Mouse (Mus musculus): Measurements from ENCODE around the gene Itgb2l. TPM values are rescaled to one million over a fixed set of nuclear protein-coding genes. Genes with fewer than 3 reads are reported as not detected.

Itgb2l gene
- total RNA-seq, 1 experiment from 2014 or later, result 4.9 TPM

DNA sequence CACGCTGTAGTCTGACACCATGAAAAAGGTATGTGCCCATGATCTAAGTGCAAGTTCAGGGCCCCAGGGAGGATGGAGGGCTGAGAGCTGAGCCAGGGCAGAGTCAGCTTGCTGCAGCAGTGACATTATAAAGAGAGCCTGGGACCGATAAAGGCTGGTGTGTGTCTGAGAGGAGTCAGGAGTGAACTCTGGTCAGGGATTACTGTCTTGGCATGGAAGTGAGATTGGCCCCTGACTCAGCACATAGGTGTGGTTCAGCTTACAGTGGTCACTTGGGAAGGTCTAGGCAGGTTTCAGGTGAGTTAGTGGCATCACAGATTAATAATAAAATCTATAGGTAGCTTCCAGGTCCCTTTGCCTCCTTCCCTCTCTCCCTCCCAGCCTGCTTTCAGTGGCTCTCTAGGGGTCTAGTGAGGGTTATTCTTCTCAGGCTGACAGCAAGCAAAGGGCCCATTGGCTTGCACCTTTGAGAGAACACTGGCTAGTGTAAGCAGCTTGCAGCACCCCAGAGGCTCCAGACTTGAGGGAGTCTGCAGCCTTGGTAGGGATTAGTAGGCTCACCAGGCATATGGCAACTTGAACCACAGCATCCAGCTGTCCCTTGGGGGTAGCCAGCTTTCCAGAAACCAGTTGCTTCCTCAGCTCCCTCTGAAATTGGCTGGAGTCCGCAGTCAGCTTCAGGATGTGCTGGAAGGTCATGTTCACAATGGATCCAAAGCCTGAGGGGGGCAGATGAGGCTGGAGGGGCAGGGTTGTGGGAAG is 9.2 kb downstream of the Itgb2l start:
- ATAC-seq (replicated peaks; ENCODE audit: low read depth, poor library complexity, severe bottlenecking), result no peak

DNA sequence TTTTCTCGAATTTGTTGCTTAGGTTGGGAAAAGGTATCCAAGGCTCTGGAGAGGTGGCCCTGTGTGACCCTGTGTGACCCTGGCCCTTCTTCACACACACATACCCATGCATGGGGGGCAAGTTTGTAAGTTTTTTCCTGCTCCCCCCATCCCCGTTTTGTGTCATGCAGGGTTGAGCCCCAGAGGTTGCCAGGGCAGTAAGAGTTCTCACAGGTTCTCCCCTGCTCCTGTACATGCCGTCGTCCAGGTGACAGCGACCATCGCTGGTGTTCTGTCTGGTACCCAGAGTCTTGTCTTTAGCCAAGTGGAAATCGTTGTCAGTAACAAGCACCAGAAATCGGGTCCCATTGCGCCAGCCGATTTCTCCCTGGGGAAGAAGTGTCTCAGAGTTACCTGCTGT is 10.2 kb downstream of the Itgb2l start:
- no peak for ATAC-seq (replicated peaks; ENCODE audit: low read depth, poor library complexity, severe bottlenecking)

DNA sequence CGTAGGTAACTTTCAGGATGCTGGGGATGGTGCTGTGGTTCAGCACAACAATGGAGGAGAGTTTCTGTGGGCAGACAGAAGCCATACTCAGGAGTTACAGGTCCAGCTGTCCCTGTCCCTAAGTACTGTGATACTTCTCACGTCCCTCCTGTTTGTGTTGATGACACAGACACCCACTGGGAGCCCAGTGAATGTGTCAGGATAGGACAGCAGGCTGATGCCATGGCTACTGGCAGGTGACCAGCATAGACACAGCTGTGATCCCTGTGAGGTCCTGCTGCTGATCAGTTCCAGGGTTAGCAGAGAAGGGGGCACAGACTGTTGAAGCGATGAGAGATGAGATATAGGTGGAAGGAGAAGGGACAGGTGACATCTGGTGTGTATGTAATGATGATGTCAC is 14.4 kb downstream of the Itgb2l start:
- ATAC-seq (replicated peaks; ENCODE audit: low read depth, poor library complexity, severe bottlenecking), result no peak

DNA sequence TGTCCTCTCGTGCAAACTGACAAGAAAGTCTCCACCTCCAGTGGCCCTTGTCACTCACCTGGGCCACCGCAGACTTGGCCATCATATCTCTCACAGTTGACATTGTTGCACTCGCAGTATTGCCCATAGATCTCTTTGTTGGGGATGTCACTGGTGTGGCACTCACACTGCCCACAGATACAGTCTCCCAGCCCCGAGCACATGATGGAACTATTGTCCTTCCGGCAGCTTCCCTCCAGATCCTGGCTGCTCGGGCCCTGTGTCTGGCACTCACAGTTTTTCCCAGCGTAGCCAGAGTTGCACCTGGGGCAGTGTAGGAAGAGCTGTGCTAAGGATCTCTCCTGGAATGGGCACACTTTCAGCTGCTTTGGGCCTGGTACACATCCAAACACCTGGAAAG is 16.7 kb downstream of the Itgb2l start:
- ATAC-seq (replicated peaks; ENCODE audit: low read depth, poor library complexity, severe bottlenecking), result no peak

DNA sequence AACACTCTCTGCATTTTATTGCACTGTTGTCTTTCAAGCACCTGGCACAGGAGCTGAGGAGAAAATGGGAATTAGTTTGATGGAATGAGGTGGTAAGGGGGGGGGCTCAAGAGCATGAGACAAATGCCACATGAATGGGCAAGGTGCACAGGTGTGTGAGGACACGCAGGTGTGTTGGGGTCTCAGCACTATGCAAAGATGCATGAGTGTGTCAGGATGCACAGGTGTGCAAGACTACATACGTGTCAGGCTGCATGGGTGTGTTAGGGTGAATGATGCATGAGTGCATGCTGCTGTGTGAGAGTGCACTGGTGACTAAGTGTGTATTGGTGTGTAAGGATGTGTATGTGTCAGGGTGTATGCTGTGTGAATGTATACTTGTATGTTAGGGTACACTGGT is 18.4 kb downstream of the Itgb2l start:
- ATAC-seq (replicated peaks; ENCODE audit: low read depth, poor library complexity, severe bottlenecking), result no peak

- no peak for ATAC-seq (replicated peaks; ENCODE audit: low read depth, poor library complexity, severe bottlenecking)
Observed at GRCm38 (mm10) chr16:96408064-96408465, 35.4 kb downstream of the Itgb2l start.

DNA sequence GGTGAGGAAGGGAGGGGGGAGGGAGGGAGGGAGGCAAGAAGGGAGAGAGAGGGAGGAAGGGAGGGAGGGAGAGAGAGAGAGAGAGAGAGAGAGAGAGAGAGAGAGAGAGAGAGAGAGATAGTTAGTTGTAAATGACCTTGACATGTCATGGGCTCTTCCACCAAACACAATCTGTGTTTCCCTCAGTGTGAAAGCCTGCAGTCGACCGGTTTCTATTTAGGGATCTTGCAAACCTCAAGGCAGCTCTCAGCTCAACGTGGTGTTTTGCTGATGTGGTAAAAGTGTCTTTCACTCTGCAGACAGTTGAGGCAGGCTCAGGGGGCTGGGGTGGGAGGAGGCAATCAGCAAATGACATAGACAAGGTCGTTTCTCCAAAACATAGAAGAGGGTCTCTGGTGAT is 37.1 kb downstream of the Itgb2l start:
- ATAC-seq (replicated peaks; ENCODE audit: low read depth, poor library complexity, severe bottlenecking), result no peak

DNA sequence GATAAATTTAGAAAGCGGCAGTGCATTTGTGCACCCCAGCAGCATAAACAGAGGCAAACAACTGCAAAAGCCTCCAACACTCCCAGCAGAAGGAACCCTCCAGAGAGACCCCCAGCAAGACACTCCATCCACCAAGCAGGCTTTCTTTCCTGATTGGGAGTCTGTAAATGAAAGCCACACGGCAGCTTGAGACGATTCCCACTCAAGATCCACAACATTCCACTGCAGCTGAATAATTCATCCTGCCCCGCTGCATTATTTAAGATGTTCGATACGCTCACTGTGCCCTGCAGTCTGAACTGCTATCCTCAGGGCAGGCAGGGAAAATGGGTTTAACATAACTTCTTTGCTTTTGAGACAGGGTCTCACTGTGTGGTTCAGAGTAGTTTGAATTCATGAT is 41.1 kb downstream of the Itgb2l start:
- no peak for ATAC-seq (replicated peaks; ENCODE audit: low read depth, poor library complexity, severe bottlenecking)

- no peak for ATAC-seq (replicated peaks; ENCODE audit: low read depth, poor library complexity, severe bottlenecking)
Observed at GRCm38 (mm10) chr16:96400046-96400445, 43.4 kb downstream of the Itgb2l start.

DNA sequence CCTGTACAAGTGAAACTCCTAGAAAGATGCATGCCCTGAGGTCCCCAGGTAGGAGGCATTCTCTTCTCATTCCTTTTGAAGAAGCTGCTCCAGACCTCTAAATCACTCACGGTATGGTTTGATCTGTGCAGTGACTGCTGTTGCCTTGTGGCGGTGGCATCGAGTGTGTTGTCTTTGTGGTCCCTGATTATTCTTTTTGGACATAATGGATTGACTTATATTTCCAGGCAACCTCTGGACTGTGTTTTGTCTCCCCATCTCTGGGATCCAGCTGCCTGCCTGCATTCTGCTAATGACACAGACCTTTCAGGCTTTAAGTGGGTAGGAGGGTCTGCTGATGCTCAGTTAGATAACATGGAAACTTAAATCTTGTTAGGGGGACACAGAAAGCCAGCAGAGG is 44.6 kb downstream of the Itgb2l start:
- ATAC-seq (replicated peaks; ENCODE audit: low read depth, poor library complexity, severe bottlenecking), result no peak

- no peak for ATAC-seq (replicated peaks; ENCODE audit: low read depth, poor library complexity, severe bottlenecking)
Observed at GRCm38 (mm10) chr16:96396013-96396650, 47.3 kb downstream of the Itgb2l start.

DNA sequence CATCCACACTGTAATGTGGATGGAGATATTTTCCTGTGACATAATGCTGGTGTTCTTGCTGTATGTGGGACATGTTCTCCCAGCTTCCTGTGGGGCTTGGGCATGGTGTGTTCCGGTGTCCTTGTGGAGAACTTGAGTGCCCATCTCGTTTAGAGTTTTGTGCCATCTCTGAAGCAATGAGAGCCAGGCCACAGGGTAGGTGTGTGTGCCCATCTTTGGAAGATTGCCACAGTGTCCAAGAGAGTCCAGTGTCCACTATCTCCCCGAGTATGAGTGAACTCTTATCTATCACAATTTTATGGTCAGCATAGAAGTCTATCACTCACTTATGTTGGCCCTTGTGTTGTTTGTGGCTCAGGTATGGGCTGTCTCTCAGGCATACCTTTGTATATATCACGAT is 47.9 kb downstream of the Itgb2l start:
- ATAC-seq (replicated peaks; ENCODE audit: low read depth, poor library complexity, severe bottlenecking), result no peak

DNA sequence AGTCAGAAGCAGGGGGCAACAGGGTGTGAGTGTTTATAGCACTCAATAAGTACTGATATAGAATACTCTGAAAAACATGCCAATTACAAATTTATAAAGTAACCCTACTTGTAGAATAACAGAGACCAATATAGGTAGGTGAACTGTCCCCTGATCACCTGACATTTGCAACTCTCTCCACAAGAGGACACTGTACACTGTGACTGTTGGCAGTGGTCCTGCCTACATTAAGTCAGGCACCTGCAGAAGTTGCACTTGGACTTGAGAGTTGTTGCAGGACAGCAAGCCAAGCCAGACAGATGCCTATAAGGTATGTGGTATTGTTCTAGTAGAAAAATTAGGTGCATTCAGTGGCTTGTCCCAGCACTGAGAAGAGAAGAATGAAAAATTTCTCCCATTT is 52.3 kb downstream of the Itgb2l start:
- ATAC-seq (replicated peaks; ENCODE audit: low read depth, poor library complexity, severe bottlenecking), result no peak

- no peak for ATAC-seq (replicated peaks; ENCODE audit: low read depth, poor library complexity, severe bottlenecking)
Observed at GRCm38 (mm10) chr16:96388481-96388880, 54.9 kb downstream of the Itgb2l start.

GRCm38 (mm10) chr16:96387685-96388371 is 55.6 kb downstream of the Itgb2l start:
- peak; percentile 58 for ATAC-seq (replicated peaks; ENCODE audit: low read depth, poor library complexity, severe bottlenecking)

GRCm38 (mm10) chr16:96384741-96385140 is 58.7 kb downstream of the Itgb2l start:
- ATAC-seq (replicated peaks; ENCODE audit: low read depth, poor library complexity, severe bottlenecking), result no peak

DNA sequence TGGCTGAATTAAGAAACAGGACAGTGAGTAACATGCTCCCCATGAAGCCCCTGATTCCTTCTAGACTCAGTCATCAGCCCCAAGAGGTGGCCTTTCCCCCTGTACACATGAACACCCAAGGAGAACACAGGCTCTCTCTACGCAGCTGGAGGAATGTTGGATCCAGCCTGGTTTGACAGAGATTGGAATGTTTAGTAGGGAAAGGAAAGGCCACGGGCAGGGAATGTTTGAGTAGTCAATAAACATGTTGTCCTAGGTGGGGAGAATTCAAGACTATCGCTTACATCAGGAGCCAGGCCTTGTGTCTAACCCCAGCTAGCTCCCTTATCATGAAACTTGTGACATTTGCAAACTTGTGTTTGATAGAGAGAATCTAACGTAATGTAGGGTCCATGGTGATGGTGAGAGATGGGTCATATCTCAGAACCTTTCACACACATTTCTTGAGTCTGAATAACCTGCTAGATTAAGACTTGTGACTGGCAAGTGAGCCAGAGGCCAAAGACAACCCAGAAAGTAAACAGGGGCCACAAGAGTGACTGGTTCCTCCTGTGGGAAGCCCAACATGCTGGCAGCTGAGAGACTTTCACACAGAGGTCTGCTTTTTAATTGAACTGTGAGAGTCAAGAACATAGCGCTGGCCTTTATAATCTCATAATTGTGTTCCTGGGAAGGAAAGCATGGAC is 60.8 kb downstream of the Itgb2l start:
- no peak for ATAC-seq (replicated peaks; ENCODE audit: low read depth, poor library complexity, severe bottlenecking)

- no peak for ATAC-seq (replicated peaks; ENCODE audit: low read depth, poor library complexity, severe bottlenecking)
Observed at GRCm38 (mm10) chr16:96381435-96381834, 62.0 kb downstream of the Itgb2l start.

- no peak for ATAC-seq (replicated peaks; ENCODE audit: low read depth, poor library complexity, severe bottlenecking)
Observed at GRCm38 (mm10) chr16:96378111-96378510, 65.3 kb downstream of the Itgb2l start.

DNA sequence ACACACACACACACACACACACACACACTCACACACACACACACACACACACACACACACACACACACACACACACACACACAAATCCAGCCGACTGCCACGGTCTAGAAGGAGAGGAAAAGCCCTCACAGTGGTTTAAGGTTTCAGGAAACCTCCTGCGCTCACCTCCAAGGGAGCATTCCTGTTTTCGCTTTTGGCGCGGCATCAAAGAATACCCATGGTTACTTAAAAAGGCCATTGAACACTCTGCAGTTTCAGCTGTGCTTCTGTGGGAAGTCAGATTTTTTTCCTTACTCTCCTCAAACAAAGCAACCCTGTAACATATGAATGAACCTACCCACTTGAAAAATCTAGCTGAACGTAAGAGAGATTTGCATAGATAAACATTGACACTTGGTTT is 67.1 kb downstream of the Itgb2l start:
- no peak for ATAC-seq (replicated peaks; ENCODE audit: low read depth, poor library complexity, severe bottlenecking)

DNA sequence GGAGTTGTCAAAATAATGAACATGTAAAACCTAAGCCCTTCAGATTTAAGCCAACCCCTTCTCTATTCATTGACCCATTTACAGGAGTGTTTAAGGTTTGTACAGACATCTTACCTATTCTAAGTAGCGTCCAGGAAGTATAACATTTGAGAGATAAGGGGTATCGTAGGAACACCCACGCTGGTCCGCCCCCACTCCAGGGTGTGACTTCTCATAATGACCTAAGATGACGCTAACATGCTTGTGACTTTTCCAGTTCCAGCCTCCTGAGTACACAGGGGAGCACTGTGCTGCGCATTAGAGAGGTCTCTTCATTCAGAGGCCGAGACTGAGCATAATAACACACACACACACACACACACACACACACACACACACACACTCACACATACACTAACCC is 67.9 kb downstream of the Itgb2l start:
- no peak for ATAC-seq (replicated peaks; ENCODE audit: low read depth, poor library complexity, severe bottlenecking)
